Mouse (Mus musculus): ENCODE data around the gene C1qtnf6. TPM values are rescaled to one million over a fixed set of nuclear protein-coding genes. Genes with fewer than 3 reads are reported as not detected.

Gene C1qtnf6
- polyA plus RNA-seq, 1 experiment from 2014 or later = 33.5 TPM

Other genes with a start within 250 kb of the C1qtnf6 start
- gene Csf2rb2, start 225.7 kb downstream of the C1qtnf6 start, polyA plus RNA-seq (2015; fragmentation: Nextera tagmentation; extraction: Ambion mirVana) = 0.43 and 0.44 TPM in 2 replicates
- 1.4 and 2.3 TPM in 2 replicates for gene Csf2rb, start 205.7 kb downstream of the C1qtnf6 start, polyA plus RNA-seq (2015; fragmentation: Nextera tagmentation; extraction: Ambion mirVana)
- not detected in 2 replicates for gene Tex33, start 135.5 kb downstream of the C1qtnf6 start, polyA plus RNA-seq (2015; fragmentation: Nextera tagmentation; extraction: Ambion mirVana)
- gene Tst, start 125.5 kb downstream of the C1qtnf6 start, polyA plus RNA-seq (2015; fragmentation: Nextera tagmentation; extraction: Ambion mirVana) = 39.7 and 41.7 TPM in 2 replicates
- 1.9 and 2.1 TPM in 2 replicates for gene Mpst, start 125.0 kb downstream of the C1qtnf6 start, polyA plus RNA-seq (2015; fragmentation: Nextera tagmentation; extraction: Ambion mirVana)
- gene Kctd17, start 102.9 kb downstream of the C1qtnf6 start, polyA plus RNA-seq (2015; fragmentation: Nextera tagmentation; extraction: Ambion mirVana) = 18.9 and 22.6 TPM in 2 replicates
- 0.38 and 0.79 TPM in 2 replicates for gene Tmprss6, start 62.8 kb downstream of the C1qtnf6 start, polyA plus RNA-seq (2015; fragmentation: Nextera tagmentation; extraction: Ambion mirVana)
- gene Il2rb, start 36.1 kb downstream of the C1qtnf6 start, polyA plus RNA-seq (2015; fragmentation: Nextera tagmentation; extraction: Ambion mirVana) = 1.8 and 4.9 TPM in 2 replicates
- gene Sstr3, start 13.3 kb upstream of the C1qtnf6 start, polyA plus RNA-seq (2015; fragmentation: Nextera tagmentation; extraction: Ambion mirVana) = 0.09 TPM in 1 of 2 replicates, not detected in the other
- gene Rac2, start 41.4 kb upstream of the C1qtnf6 start, polyA plus RNA-seq (2015; fragmentation: Nextera tagmentation; extraction: Ambion mirVana) = 38.2 and 88.5 TPM in 2 replicates
- 7.0 and 9.6 TPM in 2 replicates for gene Cyth4, start 65.6 kb upstream of the C1qtnf6 start, polyA plus RNA-seq (2015; fragmentation: Nextera tagmentation; extraction: Ambion mirVana)
- gene Elfn2, start 187.4 kb upstream of the C1qtnf6 start, polyA plus RNA-seq (2015; fragmentation: Nextera tagmentation; extraction: Ambion mirVana) = 0.16 and 0.55 TPM in 2 replicates
- gene Mfng, start 242.1 kb upstream of the C1qtnf6 start, polyA plus RNA-seq (2015; fragmentation: Nextera tagmentation; extraction: Ambion mirVana) = 19.6 and 19.8 TPM in 2 replicates

Data from heart, embryonic 16.5 days (tissue).